24 mouse cellular contexts compared by ENCODE assay signal in the genomic region with DNA sequence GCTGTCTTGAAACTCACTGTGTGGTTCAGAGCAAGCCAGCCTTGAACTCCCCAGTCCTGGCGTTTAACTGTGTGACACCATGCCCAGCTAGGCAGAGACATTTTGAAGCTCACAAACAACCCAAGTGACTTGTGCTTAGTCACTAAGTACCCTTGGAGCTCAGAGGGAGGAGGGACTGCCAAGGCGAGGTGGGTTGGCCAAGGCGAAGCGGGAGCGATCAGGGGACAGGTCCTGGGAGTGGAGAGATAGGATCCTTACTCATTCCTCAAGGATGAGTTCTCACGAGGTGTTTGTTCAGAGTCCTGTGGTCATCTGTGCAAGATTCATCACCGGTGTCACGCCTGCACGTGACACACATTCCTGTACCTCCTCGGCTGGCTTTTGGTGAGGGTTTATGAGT. TPM values are rescaled to one million over a fixed set of nuclear protein-coding genes. Genes with fewer than 3 reads are reported as not detected.
A peak's percentile ranks its signal among the peaks of the same experiment; 100 is the strongest.
DNase-seq lines count a peak whose midpoint lies in the region; TF ChIP-seq lines count a peak whose summit lies in the region.
"Had no signal": no experiment of that assay in that cellular context is flagged by ENCODE, and none has a peak within 500 bp of the region (broad histone marks: within the 10 kb centered on the region; RNA-seq: fewer than 3 reads in every experiment).

No protein-coding gene starts in this region.

- peak; percentile 58 for DNase-seq in gastrocnemius, adult 2 months
- no peak for DNase-seq in gastrocnemius, postnatal 10 days
- DNase-seq in adrenal gland, adult 8-10 months, result peak; percentile 70
- peak; percentile 81 for DNase-seq in adrenal gland, postnatal 14 days
- no peak for DNase-seq in heart, adult 11 months
- no peak for DNase-seq in right cerebral cortex, postnatal 25 days
- DNase-seq: cerebellum, adult 11-12 months; cerebellum, adult 8-10 months; cerebellum, postnatal 10 days; cerebellum, postnatal 36 days; embryo, embryonic 11 days; heart, adult 2 months; heart, postnatal 14 days; heart, postnatal 4 days; kidney, adult 11 months; kidney, adult 8-10 months had no signal

- peak overlapping the region; percentile 18; the same call in 1 of the 2 replicates for H3K4me3 ChIP-seq in gastrocnemius, adult 2 months
- H3K4me3 ChIP-seq: embryonic facial prominence, embryonic 10.5 days; embryonic facial prominence, embryonic 13.5 days; erythroblast, embryonic 14.5 days; forebrain, embryonic 12.5 days; heart, adult 2 months; heart, embryonic 10.5 days; heart, embryonic 13.5 days; hindbrain, embryonic 12.5 days; intestine, embryonic 15.5 days had no signal

- no peak for TF ChIP-seq CTCF in gastrocnemius, adult 2 months (IDR thresholded peaks at IDR 0.05)

- H3K27ac ChIP-seq in gastrocnemius, adult 2 months, result peak overlapping the region; percentile 83
- H3K27ac ChIP-seq: embryonic facial prominence, embryonic 10.5 days; embryonic facial prominence, embryonic 13.5 days; forebrain, embryonic 12.5 days; heart, adult 2 months; heart, embryonic 10.5 days; heart, embryonic 13.5 days; hindbrain, embryonic 12.5 days; intestine, embryonic 15.5 days had no signal

- intact Hi-C loops in gastrocnemius, adult 2 months (cut with DNase I), result no loop called here

RNA-seq across cellular contexts. Expression of a gene that starts 3.9 kb away (rescaled TPM):
- total RNA-seq in gastrocnemius, adult 2 months (2021), result 100 to 1,000 TPM; 133 to 164 TPM
- total RNA-seq in gastrocnemius, postnatal 10 days (2021), result 10 to 100 TPM; 62.3 to 64.9 TPM
- total RNA-seq in adrenal gland, adult 8-10 months (2022), result 10 to 100 TPM; 11.9 to 29.3 (median 17.8) TPM
- total RNA-seq in adrenal gland, postnatal 14 days (2021), result 11.7 and 15.5 TPM in 2 replicates

RNA-seq across cellular contexts. Expression of a gene that starts 27.0 kb away (rescaled TPM):
- total RNA-seq in gastrocnemius, adult 2 months (2021), result 100 to 1,000 TPM; 117 to 161 TPM
- total RNA-seq in gastrocnemius, postnatal 10 days (2021), result 100 to 1,000 TPM; 103 to 109 TPM
- total RNA-seq in adrenal gland, adult 8-10 months (2022), result 100 to 1,000 TPM in 1 of 4 experiments, 10 to 100 TPM in 3; 82.0 to 113 (median 91.2) TPM
- total RNA-seq in adrenal gland, postnatal 14 days (2021), result 109 and 114 TPM in 2 replicates

Comparison
In these comparisons a context has a peak if more than half of its experiments do, and no peak if none do; other contexts are left out.
1. DNase-seq: peak in gastrocnemius, adult 2 months (single experiment), adrenal gland, adult 8-10 months (single experiment) and adrenal gland, postnatal 14 days (single experiment); none in gastrocnemius, postnatal 10 days (single experiment), heart, adult 11 months (single experiment) and right cerebral cortex, postnatal 25 days (single experiment).